Mouse (Mus musculus) kidney, postnatal 10 days (tissue): ENCODE measurements at regions not wholly inside any gene's neighbourhood (a gene's known extent, or its start where the extent isn't known, plus 50 kb on each side); places are given as distances from the start of the nearest gene placed in this dataset.

Experiments
- DNase-seq: peaks from one replicate; pipeline ENCODE4 v3.0.0; 2021; ENCODE audit warnings: mixed read lengths

DNA sequence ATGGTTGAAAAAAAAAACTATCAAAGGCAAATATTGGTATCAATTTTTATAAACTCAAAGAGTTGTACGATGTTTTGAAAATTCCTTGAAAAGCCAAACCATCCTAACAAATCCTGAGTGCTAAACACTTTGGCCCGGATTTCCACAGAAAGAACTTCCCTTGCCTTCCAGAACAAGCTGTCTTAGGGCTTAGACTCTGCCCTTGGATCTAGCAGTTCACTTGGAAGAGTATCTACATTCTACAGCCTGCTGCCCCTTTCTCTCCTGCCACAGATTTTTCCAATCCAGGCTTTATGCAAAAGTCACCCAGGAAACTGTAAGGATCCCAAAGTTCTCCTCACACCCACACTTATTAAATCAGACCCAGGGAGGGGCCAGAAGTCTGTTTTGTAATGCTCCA is 57.6 kb upstream of the Gdf10 start:
- DNase-seq, result no peak

DNA sequence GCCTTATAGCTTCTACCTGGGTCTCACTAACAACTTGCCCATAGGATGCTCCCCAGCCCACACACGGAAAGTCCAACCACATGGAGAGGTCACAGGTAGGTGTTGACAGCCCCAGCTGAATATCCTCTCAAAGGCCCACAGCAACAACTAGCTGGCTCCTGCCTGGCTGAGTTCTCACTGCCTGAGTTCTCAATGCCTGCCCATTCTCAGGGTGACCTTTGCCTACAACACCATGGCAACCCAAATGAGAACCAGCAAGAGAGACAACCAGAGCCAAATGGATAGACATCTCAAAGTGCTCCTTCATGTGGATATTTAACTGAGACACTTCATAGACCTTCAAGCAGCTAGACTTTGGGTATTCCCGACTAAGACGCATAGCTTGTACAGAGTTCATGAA is 55.7 kb upstream of the Gdf10 start:
- no peak for DNase-seq
